Mouse (Mus musculus) myocyte (in vitro differentiated cells): ENCODE data around the gene Syn3. TPM values are rescaled to one million over a fixed set of nuclear protein-coding genes. Genes with fewer than 3 reads are reported as not detected.
A peak's percentile ranks its signal among the peaks of the same experiment; 100 is the strongest.

Experiments
- H3K27me3 ChIP-seq: one replicate; pipeline ENCODE4 v1.6.1; 2011; ENCODE audit not compliant: control insufficient read depth, insufficient read depth, insufficient read length
- H3K36me3 ChIP-seq: one replicate; pipeline ENCODE4 v1.6.1; 2011; ENCODE audit not compliant: control insufficient read depth, insufficient read depth
- H3K4me2 ChIP-seq: one replicate; pipeline ENCODE4 v1.6.1; 2011; ENCODE audit warnings: low read depth, control low read depth
- H3K4me3 ChIP-seq: one replicate; pipeline ENCODE4 v1.5.1; 2011; ENCODE audit warnings: mild to moderate bottlenecking, control low read depth, moderate library complexity
- H3K79me2 ChIP-seq: one replicate; pipeline ENCODE4 v1.6.1; 2011; ENCODE audit not compliant: control insufficient read depth, insufficient read depth
- H3ac ChIP-seq: one replicate; pipeline ENCODE4 v1.6.1; 2011; ENCODE audit not compliant: control insufficient read depth, insufficient read length
- CEBPB ChIP-seq: IDR thresholded peaks from 2 replicates; pipeline ENCODE4 v1.6.1; 2011; ENCODE audit warnings: mild to moderate bottlenecking, moderate library complexity; ENCODE audit not compliant: poor library complexity, insufficient read depth, severe bottlenecking
- E2F4 ChIP-seq: IDR thresholded peaks from one replicate; pipeline ENCODE4 v1.6.1; 2011; ENCODE audit warnings: mild to moderate bottlenecking, control low read depth, moderate library complexity; ENCODE audit not compliant: insufficient read depth
- MAX ChIP-seq: IDR thresholded peaks from one replicate; pipeline ENCODE4 v1.6.1; 2011; ENCODE audit warnings: low read depth, mild to moderate bottlenecking, control low read depth
- MYOD1 ChIP-seq, 3 experiments: IDR thresholded peaks; one replicate each; pipeline ENCODE4 v1.6.1; 2011; ENCODE audit warnings: control low read depth in 2 of 3, low read depth in 2 of 3, mild to moderate bottlenecking in 2 of 3, moderate library complexity in 1 of 3; ENCODE audit not compliant: insufficient read length in 2 of 3, control insufficient read depth in 1 of 3
- MYOG ChIP-seq, 3 experiments: IDR thresholded peaks; one replicate each; pipeline ENCODE4 v1.6.1; 2011; ENCODE audit warnings: control low read depth in 2 of 3, low read depth in 2 of 3, mild to moderate bottlenecking in 2 of 3; ENCODE audit not compliant: insufficient read length in 2 of 3, control insufficient read depth in 1 of 3, insufficient read depth in 1 of 3
- POLR2A ChIP-seq: IDR thresholded peaks from one replicate; pipeline ENCODE4 v1.6.1; 2011; ENCODE audit warnings: low read depth, mild to moderate bottlenecking, control low read depth, moderate library complexity; ENCODE audit not compliant: insufficient read length
- POLR2AphosphoS2 ChIP-seq: IDR thresholded peaks from one replicate; pipeline ENCODE4 v1.6.1; 2011; ENCODE audit warnings: low read depth, control low read depth; ENCODE audit not compliant: insufficient read length
- REST ChIP-seq: IDR thresholded peaks from one replicate; pipeline ENCODE4 v1.6.1; 2011; ENCODE audit warnings: mild to moderate bottlenecking, control low read depth, moderate library complexity; ENCODE audit not compliant: insufficient read depth, insufficient read length
- SRF ChIP-seq: IDR thresholded peaks from one replicate; pipeline ENCODE4 v1.6.1; 2011; ENCODE audit warnings: low read depth; ENCODE audit not compliant: control insufficient read depth, insufficient read length
- TCF12 ChIP-seq: IDR thresholded peaks from one replicate; pipeline ENCODE4 v1.6.1; 2011; ENCODE audit warnings: mild to moderate bottlenecking, control low read depth; ENCODE audit not compliant: poor library complexity, insufficient read depth, severe bottlenecking
- TCF3 ChIP-seq: IDR thresholded peaks from one replicate; pipeline ENCODE4 v1.6.1; 2011; ENCODE audit warnings: low read depth, control low read depth; ENCODE audit not compliant: insufficient read length
- USF1 ChIP-seq: IDR thresholded peaks from one replicate; pipeline ENCODE4 v1.6.1; 2011; ENCODE audit warnings: low read depth, mild to moderate bottlenecking, control low read depth, moderate library complexity
- polyA plus RNA-seq: library from polyadenylated mRNA; unstranded; fragments of >200 nt; fragmentation: generic; extraction: Trizol; gene quantifications from one replicate; pipeline ENCODE4 v1.2.1, GENCODE M21; 2012; ENCODE audit warnings: missing spikeins

Syn3 gene
- polyA plus RNA-seq, 1 experiment = 0.08 TPM

DNA sequence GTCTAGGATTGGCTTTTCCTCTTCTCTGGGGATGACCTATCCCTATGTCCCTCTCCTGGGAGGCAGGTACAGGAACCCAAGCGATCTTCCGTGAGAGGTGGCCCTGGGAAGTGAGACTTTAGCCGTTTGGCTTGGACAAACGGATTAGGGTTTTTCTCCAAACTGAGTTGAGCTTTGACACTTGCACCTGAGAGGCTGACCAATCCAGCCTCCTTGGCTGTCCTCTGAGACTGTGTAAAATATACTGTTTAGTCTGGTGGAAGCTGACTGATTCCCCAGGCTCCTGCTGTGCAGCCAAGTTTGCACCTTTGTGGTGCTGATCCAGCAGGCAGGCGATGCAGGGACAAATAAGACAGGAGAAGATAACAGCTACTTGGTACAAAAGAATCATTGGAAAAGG lies 364.4 kb downstream of the Syn3 start:
- H3K4me2 ChIP-seq = no peak overlapping the region
- H3K36me3 ChIP-seq = no peaks in the 10 kb centered on the region
- no peak overlapping the region for H3ac ChIP-seq
- TF ChIP-seq REST (no peak), TCF12 (no peak), USF1 (no peak), MAX (no peak), POLR2A (no peak), MYOD1 (IDR thresholded peaks at IDR 0.05; ENCODE audit: control insufficient read depth in 1 of 3, insufficient read length in 2 of 3, low read depth in 2 of 3) (no peak), E2F4 (no peak), TCF3 (no peak)
- H3K79me2 ChIP-seq = no peaks in the 10 kb centered on the region
- no peak overlapping the region for H3K4me3 ChIP-seq
- no peaks in the 10 kb centered on the region for H3K27me3 ChIP-seq

- TF ChIP-seq USF1 (no peak), POLR2AphosphoS2 (no peak), TCF3 (no peak), MYOG (IDR thresholded peaks at IDR 0.05; ENCODE audit: control insufficient read depth in 1 of 3, insufficient read depth in 1 of 3, insufficient read length in 2 of 3, low read depth in 2 of 3) (no peak), MYOD1 (IDR thresholded peaks at IDR 0.05; ENCODE audit: control insufficient read depth in 1 of 3, insufficient read length in 2 of 3, low read depth in 2 of 3) (no peak), POLR2A (no peak), MAX (no peak), E2F4 (no peak), SRF (no peak), TCF12 (no peak), CEBPB (no peak)
- Histone ChIP-seq H3K36me3 (no peaks in the 10 kb centered on the region), H3K27me3 (no peaks in the 10 kb centered on the region), H3ac (no peak overlapping the region), H3K4me2 (peak overlapping the region; percentile 5), H3K4me3 (no peak overlapping the region), H3K79me2 (no peaks in the 10 kb centered on the region)
These were observed 366.2 kb downstream of the Syn3 start for GRCm38 (mm10) chr10:86132420-86132956.

- Histone ChIP-seq H3K79me2 (no peaks in the 10 kb centered on the region), H3K4me2 (no peak overlapping the region), H3K27me3 (no peaks in the 10 kb centered on the region), H3K36me3 (no peaks in the 10 kb centered on the region), H3K4me3 (no peak overlapping the region), H3ac (no peak overlapping the region)
- TF ChIP-seq MYOG (IDR thresholded peaks at IDR 0.05; ENCODE audit: control insufficient read depth in 1 of 3, insufficient read depth in 1 of 3, insufficient read length in 2 of 3, low read depth in 2 of 3) (no peak), USF1 (no peak), MYOD1 (IDR thresholded peaks at IDR 0.05; ENCODE audit: control insufficient read depth in 1 of 3, insufficient read length in 2 of 3, low read depth in 2 of 3) (no peak), TCF12 (no peak)
These were observed 369.6 kb downstream of the Syn3 start for GRCm38 (mm10) chr10:86129046-86129445.

- TF ChIP-seq POLR2A = no peak
- no peak for TF ChIP-seq E2F4
- peak; percentile 8 for TF ChIP-seq MAX
- peak; percentile 37 to 85 (median 62) for TF ChIP-seq MYOG (IDR thresholded peaks at IDR 0.05; ENCODE audit: control insufficient read depth in 1 of 3, insufficient read depth in 1 of 3, insufficient read length in 2 of 3, low read depth in 2 of 3)
- TF ChIP-seq TCF3 = peak; percentile 24
- TF ChIP-seq TCF12 = peak; percentile 49
- peak; percentile 5 for TF ChIP-seq USF1
- TF ChIP-seq SRF = no peak
- peak in 2 of 3 experiments; percentile 47 to 69 for TF ChIP-seq MYOD1 (IDR thresholded peaks at IDR 0.05; ENCODE audit: control insufficient read depth in 1 of 3, insufficient read length in 2 of 3, low read depth in 2 of 3)
- peak; percentile 61; the same call in 1 of the 2 replicates for TF ChIP-seq CEBPB
- Histone ChIP-seq H3K4me2 (peak overlapping the region; percentile 55), H3K36me3 (no peaks in the 10 kb centered on the region), H3ac (no peak overlapping the region), H3K4me3 (no peak overlapping the region), H3K79me2 (no peaks in the 10 kb centered on the region), H3K27me3 (no peaks in the 10 kb centered on the region)
These were observed 372.2 kb downstream of the Syn3 start for GRCm38 (mm10) chr10:86126478-86126877.

- Histone ChIP-seq H3K36me3 (no peaks in the 10 kb centered on the region), H3K4me2 (no peak overlapping the region), H3ac (no peak overlapping the region), H3K27me3 (no peaks in the 10 kb centered on the region), H3K79me2 (no peaks in the 10 kb centered on the region), H3K4me3 (no peak overlapping the region)
- TF ChIP-seq E2F4 (no peak), MAX (no peak), MYOD1 (IDR thresholded peaks at IDR 0.05; ENCODE audit: control insufficient read depth in 1 of 3, insufficient read length in 2 of 3, low read depth in 2 of 3) (no peak), POLR2AphosphoS2 (no peak), POLR2A (no peak), CEBPB (no peak), MYOG (IDR thresholded peaks at IDR 0.05; ENCODE audit: control insufficient read depth in 1 of 3, insufficient read depth in 1 of 3, insufficient read length in 2 of 3, low read depth in 2 of 3) (no peak), REST (no peak), SRF (no peak), TCF12 (no peak), TCF3 (no peak), USF1 (no peak)
These were observed 373.3 kb downstream of the Syn3 start for GRCm38 (mm10) chr10:86125421-86125820.
